Mouse (Mus musculus) hindbrain, embryonic 10.5 days (tissue): ENCODE results near the gene Sit1. TPM values are rescaled to one million over a fixed set of nuclear protein-coding genes. Genes with fewer than 3 reads are reported as not detected.
A peak's percentile ranks its signal among the peaks of the same experiment; 100 is the strongest.

Experiments
- DNase-seq: peaks from one replicate; pipeline ENCODE4 v3.0.0-alpha.2; 2017; ENCODE audit warnings: low spot score
- H3K27ac ChIP-seq: fragments of 300-500 bp; sonication (generic); 2 replicates; pipeline ENCODE4 v1.5.1; 2016; ENCODE audit warnings: mild to moderate bottlenecking, moderate library complexity
- H3K27me3 ChIP-seq: fragments of 300-500 bp; sonication (generic); 2 replicates; pipeline ENCODE4 v1.6.1; 2016; ENCODE audit warnings: mild to moderate bottlenecking; ENCODE audit not compliant: poor library complexity, insufficient read depth, severe bottlenecking
- H3K36me3 ChIP-seq: fragments of 300-500 bp; sonication (generic); 2 replicates; pipeline ENCODE4 v1.6.1; 2016; ENCODE audit warnings: mild to moderate bottlenecking, moderate library complexity
- H3K4me1 ChIP-seq: fragments of 300-500 bp; sonication (generic); replicated peaks from 2 replicates; pipeline ENCODE4 v1.6.1; 2016; ENCODE audit warnings: mild to moderate bottlenecking
- H3K4me3 ChIP-seq: fragments of 300-500 bp; sonication (generic); 2 replicates; pipeline ENCODE4 v1.5.1; 2016; ENCODE audit warnings: mild to moderate bottlenecking, moderate library complexity
- H3K9me3 ChIP-seq: fragments of 300-500 bp; sonication (generic); 2 replicates; pipeline ENCODE4 v1.6.1; 2016; ENCODE audit warnings: mild to moderate bottlenecking, moderate library complexity
- WGBS: fragments of 180-500 bp; shearing (Covaris S2); methylation state at CpG from one replicate; pipeline ENCODE4 v1.1.7; 2016; 5-methylcytosine and 5-hydroxymethylcytosine counted together
- polyA plus RNA-seq: library from polyadenylated mRNA; unstranded; fragments of >200 nt; fragmentation: Nextera tagmentation; extraction: Ambion mirVana; gene quantifications from 2 replicates; pipeline ENCODE4 v1.2.1, GENCODE M21; 2016

The Sit1 gene
- polyA plus RNA-seq, 1 experiment from 2014 or later, result not detected

DNA sequence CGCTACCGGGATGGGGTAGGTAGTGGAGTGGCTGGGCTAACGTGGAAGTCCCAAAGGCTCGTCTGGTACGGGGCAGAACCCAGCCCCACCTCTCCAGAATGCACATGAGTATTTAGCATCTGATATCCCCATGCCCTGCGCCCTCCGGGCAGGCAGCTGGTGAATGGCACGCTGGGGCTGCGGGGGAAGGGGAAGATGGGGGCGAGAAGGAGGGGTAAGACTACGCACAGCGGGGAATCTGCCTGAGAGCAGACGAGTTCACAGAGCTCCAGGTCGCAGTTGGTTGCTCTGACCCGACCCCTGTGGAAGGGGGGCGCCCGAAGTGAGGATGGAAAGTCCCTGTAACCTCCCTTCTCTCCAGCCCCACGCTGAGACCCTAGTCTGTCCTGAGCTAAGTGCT lies 30.1 kb downstream of the Sit1 start:
- peak overlapping the region; percentile 45; the same call in 1 of the 2 replicates for H3K27ac ChIP-seq
- H3K27me3 ChIP-seq, result peaks cover 41% of the 10 kb centered on the region
- WGBS, result under 1% methylated on average over 18 of the region's 18 CpGs
- peak; percentile 42 for DNase-seq
- peaks cover 3% of the 10 kb centered on the region for H3K36me3 ChIP-seq
- H3K4me3 ChIP-seq, result peak overlapping the region; percentile 48
- H3K9me3 ChIP-seq, result no peaks in the 10 kb centered on the region
- H3K4me1 ChIP-seq, result peaks cover 31% of the 10 kb centered on the region

DNA sequence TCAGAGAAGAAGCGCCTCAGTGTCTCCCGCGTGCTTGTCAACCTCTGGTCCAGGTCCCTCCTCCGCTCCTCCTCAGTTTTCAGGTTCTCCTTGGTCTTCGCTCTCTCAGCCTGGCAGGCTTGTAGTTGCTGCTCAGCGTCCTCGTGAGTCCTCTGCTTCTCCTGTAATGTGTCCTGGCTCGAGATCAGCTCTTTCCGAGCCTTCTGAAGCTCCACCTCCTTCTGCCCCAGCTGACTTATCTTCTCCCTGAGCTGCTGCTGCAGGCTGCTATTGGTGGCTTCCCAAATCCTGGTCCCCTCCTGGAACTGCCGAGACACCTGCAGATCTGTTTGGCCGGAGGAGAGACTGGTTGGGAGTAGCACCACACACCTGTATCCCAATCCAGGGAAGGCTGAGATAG lies 31.2 kb downstream of the Sit1 start:
- peaks cover 30% of the 10 kb centered on the region for H3K4me1 ChIP-seq
- DNase-seq, result no peak
- H3K4me3 ChIP-seq, result no peak overlapping the region
- H3K27ac ChIP-seq, result no peak overlapping the region
- H3K9me3 ChIP-seq, result no peaks in the 10 kb centered on the region
- peaks cover 41% of the 10 kb centered on the region for H3K27me3 ChIP-seq
- WGBS, result 66% methylated on average over 11 of the region's 11 CpGs
- H3K36me3 ChIP-seq, result peaks cover 14% of the 10 kb centered on the region

DNA sequence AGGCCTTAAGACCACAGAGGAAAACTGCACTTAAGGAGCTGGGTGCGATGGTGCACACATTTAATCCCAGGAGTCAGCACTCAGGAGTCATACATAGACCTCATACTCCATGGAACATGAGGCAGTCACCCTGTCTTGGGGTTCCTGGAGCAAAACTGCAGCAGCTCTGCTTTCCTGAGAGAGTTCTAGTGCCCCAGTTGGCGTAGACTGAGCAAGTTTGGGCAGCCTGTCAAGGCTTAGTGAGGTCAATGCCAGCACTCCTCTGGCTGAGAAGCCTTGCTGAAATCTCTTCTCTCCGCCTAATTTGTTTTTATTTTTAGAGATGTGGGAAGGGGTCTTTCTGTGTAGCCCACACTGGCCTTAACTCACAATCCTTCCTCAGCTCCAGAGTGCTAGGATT lies 35.0 kb downstream of the Sit1 start:
- peaks cover 42% of the 10 kb centered on the region for H3K36me3 ChIP-seq
- H3K9me3 ChIP-seq, result no peaks in the 10 kb centered on the region
- no peak overlapping the region for H3K27ac ChIP-seq
- H3K4me3 ChIP-seq, result no peak overlapping the region
- peaks cover 21% of the 10 kb centered on the region for H3K4me1 ChIP-seq
- DNase-seq, result no peak
- peaks cover 18% of the 10 kb centered on the region for H3K27me3 ChIP-seq
- WGBS, result 95% methylated on average over 3 of the region's 3 CpGs

DNA sequence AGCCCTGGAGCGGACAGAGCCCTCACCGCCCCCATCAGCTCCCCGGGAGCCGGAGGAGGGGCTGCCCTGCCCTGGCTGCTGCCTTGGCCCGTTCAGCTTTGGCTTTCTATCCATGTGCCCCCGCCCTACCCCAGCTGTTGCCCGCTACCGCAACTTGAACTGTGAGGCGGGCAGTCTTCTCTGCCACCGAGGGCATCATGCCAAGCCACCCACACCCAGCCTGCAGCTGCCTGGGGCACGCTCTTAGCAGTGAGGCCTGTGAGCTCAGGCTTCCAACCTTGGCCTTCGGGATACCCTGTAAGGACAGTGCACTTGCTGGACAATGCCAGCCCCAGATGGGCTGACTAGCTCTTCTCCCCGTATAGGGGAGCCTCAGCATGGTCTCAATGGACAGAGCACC lies 36.3 kb downstream of the Sit1 start:
- DNase-seq, result no peak
- WGBS, result 92% methylated on average over 13 of the region's 13 CpGs
- H3K4me1 ChIP-seq, result peaks cover 16% of the 10 kb centered on the region
- peaks cover 42% of the 10 kb centered on the region for H3K36me3 ChIP-seq
- no peak overlapping the region for H3K27ac ChIP-seq
- H3K27me3 ChIP-seq, result peaks cover 5% of the 10 kb centered on the region
- H3K4me3 ChIP-seq, result no peak overlapping the region
- H3K9me3 ChIP-seq, result no peaks in the 10 kb centered on the region

DNA sequence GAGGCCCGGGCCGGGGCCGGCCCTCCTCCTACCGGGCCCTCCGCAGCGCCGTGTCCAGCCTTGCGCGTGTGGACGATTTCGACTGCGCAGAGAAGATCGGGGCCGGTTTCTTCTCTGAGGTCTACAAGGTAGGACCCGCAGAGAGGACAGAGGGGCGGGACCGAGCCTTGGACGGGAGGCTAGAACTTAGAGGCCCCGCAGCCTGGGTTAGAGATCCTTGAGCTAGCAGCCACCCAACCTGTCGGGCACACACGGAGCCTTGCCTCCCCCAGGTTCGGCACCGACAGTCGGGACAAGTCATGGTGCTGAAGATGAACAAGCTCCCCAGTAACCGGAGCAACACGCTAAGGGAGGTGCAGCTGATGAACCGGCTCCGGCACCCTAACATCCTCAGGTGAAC lies 40.0 kb downstream of the Sit1 start:
- peak overlapping the region; percentile 91 for H3K4me3 ChIP-seq
- WGBS, result 1% methylated on average over 28 of the region's 28 CpGs
- peak overlapping the region; percentile 97 for H3K27ac ChIP-seq
- H3K4me1 ChIP-seq, result peaks cover 16% of the 10 kb centered on the region
- H3K27me3 ChIP-seq, result peaks cover 3% of the 10 kb centered on the region; the same call in 1 of the 2 replicates
- peaks cover 40% of the 10 kb centered on the region for H3K36me3 ChIP-seq
- DNase-seq, result peak; percentile 50
- H3K9me3 ChIP-seq, result no peaks in the 10 kb centered on the region

DNA sequence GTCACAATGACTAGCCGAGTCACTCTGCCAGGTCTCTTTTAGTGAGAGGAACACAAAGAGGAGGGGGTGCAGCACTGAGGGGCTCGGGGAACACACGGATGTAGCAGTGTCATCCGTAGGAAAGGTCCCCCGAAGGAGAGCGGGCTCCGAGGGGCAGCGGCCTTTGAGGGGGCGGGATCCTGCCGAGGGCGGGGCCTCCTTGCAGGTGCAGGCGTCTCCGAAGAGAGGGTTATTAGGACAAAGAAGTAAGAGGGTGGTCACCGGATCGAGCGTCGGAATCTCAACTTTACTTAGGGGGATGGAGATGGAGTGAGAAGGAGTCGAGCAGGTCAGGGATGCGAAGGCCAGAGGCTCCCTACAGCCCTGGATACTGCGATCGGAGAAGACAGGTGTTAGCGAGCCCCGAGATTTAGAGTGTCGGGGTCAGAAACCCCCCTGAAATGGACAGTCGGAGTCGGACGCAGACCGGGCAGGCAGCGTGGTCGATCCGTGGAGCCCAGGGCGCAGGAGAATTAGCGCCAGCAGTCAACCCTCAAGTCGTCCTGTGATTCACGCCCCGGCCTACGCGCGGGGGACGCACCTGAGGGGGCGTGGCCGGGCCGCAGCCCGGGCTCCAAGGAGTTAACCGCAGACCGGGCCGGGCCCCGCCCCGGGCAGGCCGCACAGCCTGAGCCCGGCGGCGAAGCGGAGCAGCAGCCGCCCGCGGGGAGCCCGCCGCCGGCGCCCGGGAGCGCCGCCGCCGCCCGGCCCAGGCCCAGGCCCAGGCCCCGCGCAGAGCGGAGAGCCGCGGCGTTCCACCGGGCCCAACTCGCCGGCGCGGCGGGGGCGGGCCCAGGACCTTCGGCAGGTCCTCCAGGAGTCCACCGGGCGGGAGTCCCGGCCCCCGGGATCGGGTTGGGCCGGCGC lies 40.8 kb downstream of the Sit1 start:
- no peaks in the 10 kb centered on the region for H3K9me3 ChIP-seq
- peaks cover 16% of the 10 kb centered on the region for H3K4me1 ChIP-seq
- peak; percentile 71 for DNase-seq
- peak overlapping the region; percentile 91 for H3K4me3 ChIP-seq
- under 1% methylated on average over 88 of the region's 88 CpGs for WGBS
- H3K27ac ChIP-seq, result peak overlapping the region; percentile 97
- peaks cover 3% of the 10 kb centered on the region; the same call in 1 of the 2 replicates for H3K27me3 ChIP-seq
- H3K36me3 ChIP-seq, result peaks cover 32% of the 10 kb centered on the region

DNA sequence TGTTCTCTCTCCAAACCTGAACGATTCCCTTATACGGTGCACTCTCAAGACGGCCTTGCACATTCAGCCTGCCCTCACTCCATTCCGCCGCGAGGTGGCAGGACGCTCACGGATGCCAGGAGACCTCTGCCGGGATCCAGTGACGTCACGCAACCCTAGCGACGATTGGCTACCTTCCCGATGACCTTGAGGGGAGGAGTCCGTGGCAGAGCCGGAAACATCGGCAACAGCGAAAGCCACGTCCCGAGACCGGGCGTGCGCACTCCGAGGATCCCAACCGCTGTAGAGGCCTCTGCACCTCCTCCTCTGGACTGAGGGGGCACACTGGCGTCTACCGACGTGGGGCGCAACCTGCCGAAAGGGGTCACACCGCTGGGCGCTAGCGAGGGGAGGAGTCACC lies 41.5 kb downstream of the Sit1 start:
- Histone ChIP-seq H3K27me3 (peaks cover 3% of the 10 kb centered on the region; the same call in 1 of the 2 replicates), H3K27ac (peak overlapping the region; percentile 97), H3K4me1 (peaks cover 16% of the 10 kb centered on the region), H3K4me3 (peak overlapping the region; percentile 91), H3K9me3 (no peaks in the 10 kb centered on the region), H3K36me3 (peaks cover 25% of the 10 kb centered on the region)
- under 1% methylated on average over 33 of the region's 33 CpGs for WGBS
- DNase-seq, result peak; percentile 99

DNA sequence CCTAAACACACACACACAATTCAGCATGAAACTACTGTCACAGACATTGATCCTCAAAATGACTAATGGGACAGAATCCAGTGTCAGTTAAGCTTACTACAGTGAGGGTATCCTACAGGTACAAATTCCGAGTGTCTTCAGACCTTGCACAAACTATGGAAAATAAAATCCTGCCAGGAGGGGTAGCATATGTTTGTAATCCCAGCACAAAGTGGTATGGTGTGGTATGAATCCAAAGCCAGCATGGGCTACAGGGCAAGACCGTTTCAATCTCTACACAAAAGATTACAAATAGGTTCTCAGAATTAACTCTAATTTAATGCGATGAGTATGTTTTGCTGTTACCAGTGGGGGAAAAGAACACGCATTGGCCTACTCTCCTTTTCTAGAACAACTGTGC lies 41.9 kb downstream of the Sit1 start, which contains the start of gene Tesk1:
Gene Tesk1, plus strand, starts transcription at position 301 of the 400 bp plus-strand sequence.
- DNase-seq, result no peak
- WGBS, result 28% methylated on average over 4 of the region's 4 CpGs
- H3K9me3 ChIP-seq, result no peaks in the 10 kb centered on the region
- H3K27me3 ChIP-seq, result peaks cover 3% of the 10 kb centered on the region; the same call in 1 of the 2 replicates
- peak within 1 kb of the TSS; percentile 97 for H3K27ac ChIP-seq
- peaks cover 16% of the 10 kb centered on the region for H3K4me1 ChIP-seq
- H3K4me3 ChIP-seq, result peak within 1 kb of the TSS; percentile 91
- peaks cover 21% of the 10 kb centered on the region for H3K36me3 ChIP-seq

DNA sequence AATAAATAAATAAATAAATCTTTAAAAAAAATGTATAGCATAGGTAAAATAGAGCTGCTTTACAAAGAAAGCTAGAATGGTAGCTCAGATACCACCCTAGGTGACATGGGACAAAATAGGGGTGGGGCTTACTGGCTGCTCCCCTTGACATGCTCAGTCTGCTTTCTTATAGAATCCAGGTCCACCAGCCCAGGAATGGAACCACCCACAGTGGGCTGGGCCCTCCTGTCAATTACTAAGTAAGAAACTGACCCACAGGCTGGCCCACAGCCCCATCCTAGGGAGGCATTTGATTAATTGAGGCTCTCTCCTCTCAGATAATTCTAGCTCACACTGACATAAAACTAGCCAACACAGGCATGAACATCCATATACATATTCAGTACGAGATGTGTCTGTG lies 50.7 kb downstream of the Sit1 start:
- no peaks in the 10 kb centered on the region for H3K36me3 ChIP-seq
- no peak overlapping the region for H3K27ac ChIP-seq
- no peak for DNase-seq
- H3K27me3 ChIP-seq, result peaks cover 34% of the 10 kb centered on the region
- H3K4me1 ChIP-seq, result peaks cover 18% of the 10 kb centered on the region
- H3K9me3 ChIP-seq, result no peaks in the 10 kb centered on the region
- no peak overlapping the region for H3K4me3 ChIP-seq
- 90% methylated on average over 1 of the region's 1 CpGs for WGBS

Other genes with a start within 250 kb of the Sit1 start
- 0.18 and 0.26 TPM in 2 replicates for gene Atp8b5, start 216.6 kb downstream of the Sit1 start, polyA plus RNA-seq
- 12.5 and 33.4 TPM in 2 replicates for gene Rusc2, start 101.8 kb downstream of the Sit1 start, polyA plus RNA-seq
- gene Fam166b, start 54.6 kb downstream of the Sit1 start, polyA plus RNA-seq, result 0.47 TPM in 1 of 2 replicates, not detected in the other
- gene Tesk1, start 41.8 kb downstream of the Sit1 start, polyA plus RNA-seq, result 7.1 and 8.3 TPM in 2 replicates
- 1.8 and 2.4 TPM in 2 replicates for gene Cd72, start 29.1 kb downstream of the Sit1 start, polyA plus RNA-seq
- gene Ccdc107, start 9.2 kb upstream of the Sit1 start, polyA plus RNA-seq, result 45.2 and 50.9 TPM in 2 replicates
- gene Arhgef39, start 16.0 kb upstream of the Sit1 start, polyA plus RNA-seq, result 47.2 and 50.5 TPM in 2 replicates
- 0.76 and 0.93 TPM in 2 replicates for gene Car9, start 23.2 kb upstream of the Sit1 start, polyA plus RNA-seq
- 55.9 and 65.7 TPM in 2 replicates for gene Tpm2, start 40.0 kb upstream of the Sit1 start, polyA plus RNA-seq
- 40.7 and 53.3 TPM in 2 replicates for gene Creb3, start 78.6 kb upstream of the Sit1 start, polyA plus RNA-seq
- 52.8 and 58.9 TPM in 2 replicates for gene Tln1, start 79.0 kb upstream of the Sit1 start, polyA plus RNA-seq
- 20.3 and 25.6 TPM in 2 replicates for gene Rgp1, start 95.0 kb upstream of the Sit1 start, polyA plus RNA-seq
- gene Gba2, start 95.1 kb upstream of the Sit1 start, polyA plus RNA-seq, result 28.0 and 36.3 TPM in 2 replicates
- gene Msmp, start 100.8 kb upstream of the Sit1 start, polyA plus RNA-seq, result 0.88 and 1.0 TPM in 2 replicates
- gene Npr2, start 148.2 kb upstream of the Sit1 start, polyA plus RNA-seq, result 22.4 and 26.5 TPM in 2 replicates
- gene Spag8, start 169.9 kb upstream of the Sit1 start, polyA plus RNA-seq, result 5.2 and 10.0 TPM in 2 replicates
- gene Hint2, start 172.7 kb upstream of the Sit1 start, polyA plus RNA-seq, result 76.4 and 82.0 TPM in 2 replicates
- gene Tmem8b, start 185.2 kb upstream of the Sit1 start, polyA plus RNA-seq, result 5.2 and 9.4 TPM in 2 replicates
- 1.8 and 2.4 TPM in 2 replicates for gene Fam221b, start 185.4 kb upstream of the Sit1 start, polyA plus RNA-seq
- not detected in 2 replicates for gene Olfr70, start 217.1 kb upstream of the Sit1 start, polyA plus RNA-seq
- not detected in 2 replicates for gene Olfr71, start 226.5 kb upstream of the Sit1 start, polyA plus RNA-seq
- 0.25 and 0.44 TPM in 2 replicates for gene Hrct1, start 243.5 kb upstream of the Sit1 start, polyA plus RNA-seq
- gene Spaar, start 246.3 kb upstream of the Sit1 start, polyA plus RNA-seq, result not detected in 2 replicates